Mouse (Mus musculus) liver, embryonic 14.5 days (tissue): ENCODE results near the gene Srgap1.

Source experiments
- CTCF ChIP-seq: IDR thresholded peaks from 2 replicates; pipeline ENCODE4 v1.5.1; 2016; ENCODE audit warnings: antibody characterized with exemption, low read depth, control low read depth
- EP300 ChIP-seq: IDR thresholded peaks from 2 replicates; pipeline ENCODE4 v1.6.1; 2016; ENCODE audit warnings: antibody characterized with exemption, low read depth

DNA sequence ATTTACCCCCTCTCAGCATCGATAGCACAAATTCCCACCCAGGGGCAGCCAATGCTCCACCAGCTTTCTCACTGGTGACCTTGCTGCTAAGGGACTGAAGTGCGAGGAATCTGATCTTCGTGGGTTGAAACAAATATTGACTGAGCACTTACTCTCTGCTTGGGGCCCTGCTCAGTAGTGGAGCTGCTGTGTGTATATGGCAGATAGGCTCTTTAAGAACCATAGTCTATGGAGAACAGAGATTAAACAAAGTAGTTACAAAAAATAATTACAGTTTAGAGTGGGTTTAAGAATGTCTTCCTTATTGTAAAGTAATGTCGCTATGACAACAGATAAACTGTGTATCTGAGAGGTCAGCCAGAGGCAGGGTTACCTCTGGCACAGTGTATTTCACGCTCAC, 16.7 kb downstream of the Srgap1 start:
- no peak for TF ChIP-seq EP300
- TF ChIP-seq CTCF = no peak
